Mouse (Mus musculus) stomach, postnatal 0 days (tissue): ENCODE measurements around the gene Itih4. TPM values are rescaled to one million over a fixed set of nuclear protein-coding genes. Genes with fewer than 3 reads are reported as not detected.

Experiments
- ATAC-seq: fragments of 200-750 bp; cut with Nextera tagmentation; 2 replicates; pipeline ENCODE4 v1.8.0; 2017; ENCODE audit not compliant: low FRiP score, low TSS enrichment
- DNase-seq: peaks from one replicate; pipeline ENCODE4 v3.0.0-alpha.2; 2016; ENCODE audit warnings: low spot score
- H3K27ac ChIP-seq: fragments of 300-500 bp; sonication (generic); replicated peaks from 2 replicates; pipeline ENCODE4 v1.5.1; 2014; ENCODE audit warnings: mild to moderate bottlenecking, control low read depth
- H3K27me3 ChIP-seq: fragments of 300-500 bp; sonication (generic); 2 replicates; pipeline ENCODE4 v1.6.1; 2014; ENCODE audit warnings: low read length; ENCODE audit not compliant: control insufficient read depth, insufficient read depth
- H3K36me3 ChIP-seq: fragments of 300-500 bp; sonication (generic); 2 replicates; pipeline ENCODE4 v1.6.1; 2014; ENCODE audit warnings: low read length, mixed read lengths; ENCODE audit not compliant: control insufficient read depth, insufficient read depth
- H3K4me1 ChIP-seq: fragments of 300-500 bp; sonication (generic); replicated peaks from 2 replicates; pipeline ENCODE4 v1.6.1; 2014; ENCODE audit warnings: antibody characterized with exemption; ENCODE audit not compliant: control insufficient read depth, insufficient read depth
- H3K4me2 ChIP-seq: fragments of 300-500 bp; sonication (generic); replicated peaks from 2 replicates; pipeline ENCODE4 v1.6.1; 2014; ENCODE audit warnings: low read depth, mild to moderate bottlenecking, control low read depth, moderate library complexity
- H3K4me3 ChIP-seq: fragments of 300-500 bp; sonication (generic); 2 replicates; pipeline ENCODE4 v1.5.1; 2014; ENCODE audit warnings: low read depth, low read length, control low read depth
- H3K9ac ChIP-seq: fragments of 300-500 bp; sonication (generic); 2 replicates; pipeline ENCODE4 v1.6.1; 2014; ENCODE audit warnings: mild to moderate bottlenecking, low read length, control low read depth, mixed read lengths
- H3K9me3 ChIP-seq: fragments of 300-500 bp; sonication (generic); 2 replicates; pipeline ENCODE4 v1.6.1; 2016; ENCODE audit warnings: low read length; ENCODE audit not compliant: control insufficient read depth
- CTCF ChIP-seq: IDR thresholded peaks from 2 replicates; pipeline ENCODE4 v1.5.1; 2016; ENCODE audit warnings: antibody characterized with exemption, low read depth, mild to moderate bottlenecking, moderate library complexity
- EP300 ChIP-seq: optimal IDR thresholded peaks from 2 replicates; pipeline ENCODE3; 2016; ENCODE audit warnings: antibody characterized with exemption
- WGBS: fragments of 180-500 bp; shearing (Covaris S2); extraction: QIAGEN DNeasy Blood & Tissue Kit; methylation state at CpG from one replicate; pipeline ENCODE4 v1.1.7; 2014; 5-methylcytosine and 5-hydroxymethylcytosine counted together
- polyA plus RNA-seq: library from polyadenylated mRNA; unstranded; fragments of >200 nt; fragmentation: Nextera tagmentation; extraction: Ambion mirVana; gene quantifications from 2 replicates; pipeline ENCODE4 v1.2.1, GENCODE M21; 2015

Gene Itih4
- polyA plus RNA-seq, 1 experiment from 2014 or later: 1.2 TPM

- TF ChIP-seq CTCF (peak; percentile 49), EP300 (no peak)
- no peaks in the 10 kb centered on the region; the same call in 1 of the 2 replicates for H3K4me1 ChIP-seq
- H3K36me3 ChIP-seq: no peaks in the 10 kb centered on the region
- WGBS: under 1% methylated on average over 57 of the region's 57 CpGs
- peak within 1 kb of the TSS; percentile 71 for H3K27ac ChIP-seq
- peak within 1 kb of the TSS; percentile 73 for H3K9ac ChIP-seq
- H3K27me3 ChIP-seq: no peaks in the 10 kb centered on the region
- no peaks in the 10 kb centered on the region for H3K9me3 ChIP-seq
- H3K4me3 ChIP-seq: peak within 1 kb of the TSS; percentile 75
- peak; percentile 96 for DNase-seq
- H3K4me2 ChIP-seq: peak within 1 kb of the TSS; percentile 86
- peak; percentile 99 for ATAC-seq
Observed at GRCm38 (mm10) chr14:30951154-30951825, 65.0 kb downstream of the Itih4 start, which contains the start of gene Nek4. Gene Nek4, plus strand, starts transcription at chr14:30951377.

Other genes with a start within 250 kb of the Itih4 start
- gene Rft1, start 232.1 kb upstream of the Itih4 start, polyA plus RNA-seq: 12.1 and 12.3 TPM in 2 replicates
- gene Sfmbt1, start 171.6 kb upstream of the Itih4 start, polyA plus RNA-seq: 5.4 and 6.2 TPM in 2 replicates
- gene Tmem110, start 60.9 kb upstream of the Itih4 start, polyA plus RNA-seq: 22.2 and 24.0 TPM in 2 replicates
- gene Mustn1, start 7.3 kb upstream of the Itih4 start, polyA plus RNA-seq: 29.2 and 32.3 TPM in 2 replicates
- 2.1 and 5.1 TPM in 2 replicates for gene Itih3, start 37.3 kb downstream of the Itih4 start, polyA plus RNA-seq
- gene Itih1, start 56.8 kb downstream of the Itih4 start, polyA plus RNA-seq: 0.21 and 0.40 TPM in 2 replicates
- 4.1 and 4.2 TPM in 2 replicates for gene Nek4, start 64.9 kb downstream of the Itih4 start, polyA plus RNA-seq
- 28.2 and 29.7 TPM in 2 replicates for gene Glt8d1, start 114.9 kb downstream of the Itih4 start, polyA plus RNA-seq
- gene Spcs1, start 115.2 kb downstream of the Itih4 start, polyA plus RNA-seq: 508 and 513 TPM in 2 replicates
- 47.8 and 47.9 TPM in 2 replicates for gene Pbrm1, start 132.7 kb downstream of the Itih4 start, polyA plus RNA-seq
- 58.0 and 70.7 TPM in 2 replicates for gene Gnl3, start 132.7 kb downstream of the Itih4 start, polyA plus RNA-seq
- gene Smim4, start 242.5 kb downstream of the Itih4 start, polyA plus RNA-seq: 99.3 and 108 TPM in 2 replicates
- 61.0 and 65.3 TPM in 2 replicates for gene Nt5dc2, start 244.6 kb downstream of the Itih4 start, polyA plus RNA-seq